Mouse (Mus musculus) embryonic stem cell, embryonic (primary cell): ENCODE results near the gene Mmrn2.

Experiments used
- CTCF ChIA-PET, 4 experiments: fragments of 300-600 bp in 2 of 4; fragments of 350-600 bp in 2 of 4; sonication (Branson Sonifier 250); formaldehyde crosslinking; loops; one replicate each; lab custom pipeline; 2022; ENCODE audit warnings: inconsistent platforms in 2 of 4; lab: Charles Lee
- POLR2A ChIA-PET, 4 experiments: fragments of 300-600 bp in 2 of 4; fragments of 350-600 bp in 2 of 4; sonication (Branson Sonifier 250); formaldehyde crosslinking; loops; one replicate each; lab custom pipeline; 2022; ENCODE audit warnings: antibody characterized with exemption in 4 of 4, inconsistent platforms in 1 of 4; lab: Charles Lee

The Mmrn2 gene

DNA sequence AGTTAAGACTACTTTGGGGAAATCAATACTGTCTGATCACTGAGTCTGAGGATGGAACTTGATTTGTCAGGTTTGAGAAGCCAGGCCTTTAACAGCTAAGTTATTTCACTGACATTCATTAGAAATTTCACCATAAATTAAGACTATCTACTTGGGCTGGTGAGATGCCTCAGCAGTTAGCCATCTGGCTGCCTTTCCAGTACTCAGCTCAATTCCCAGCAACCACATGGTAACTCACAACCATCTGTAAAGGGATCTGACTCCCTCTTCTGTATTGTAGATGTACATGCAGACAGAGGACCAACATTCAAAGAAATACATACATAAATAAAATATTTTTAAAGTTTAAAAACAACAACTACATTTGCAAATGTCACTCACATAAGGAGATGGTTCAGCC is 76.6 kb downstream of the Mmrn2 start:
- ChIA-PET POLR2A (interaction anchor here in 2 of 4 experiments (1.2 to 1.6 kb wide), 2 partner anchors 14 to 123 kb away, joined by 3 read pairs; no protein-coding TSS in a partner anchor), CTCF (no interaction called here)

DNA sequence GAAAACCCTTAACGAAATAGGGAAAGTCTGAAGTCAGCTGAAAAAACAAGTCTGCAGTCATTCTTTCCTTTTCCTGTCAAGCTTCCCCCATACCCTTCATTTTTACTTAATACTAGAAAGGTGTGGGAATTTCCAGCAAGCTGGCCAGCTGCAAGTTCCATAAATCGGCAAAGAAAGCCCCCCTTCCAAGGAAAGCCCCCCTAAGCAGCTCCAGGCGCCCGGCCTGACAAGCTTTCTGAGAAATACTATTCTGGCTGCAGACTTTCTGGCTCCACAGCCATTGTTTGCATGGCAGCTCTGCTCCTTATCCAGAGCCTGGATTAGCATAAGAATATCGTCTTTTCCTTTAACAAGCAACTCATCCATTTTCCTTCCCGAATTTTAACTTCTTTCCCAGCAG is 78.4 kb downstream of the Mmrn2 start:
- POLR2A ChIA-PET, result interaction anchor here in 3 of 4 experiments (0.6 to 1.7 kb wide), 12 partner anchors 9 to 227 kb away, joined by 3 to 9 read pairs (median 3); partner anchors contain the start of gene Bmpr1a (in 1 of the 3)
- CTCF ChIA-PET, result interaction anchor here in 3 of 4 experiments (0.6 to 1.4 kb wide), 4 partner anchors 19 to 774 kb away, joined by 3 to 10 read pairs (median 4); no protein-coding TSS in a partner anchor
